In genomic region chr7:44491391-44491790, GRCm38 (mm10) we compare ENCODE assay signal across 14 mouse cellular contexts. TPM values are rescaled to one million over a fixed set of nuclear protein-coding genes. Genes with fewer than 3 reads are reported as not detected.
"Had no signal": no experiment of that assay in that cellular context is flagged by ENCODE, and none has a peak within 500 bp of the region (broad histone marks: within the 10 kb centered on the region; RNA-seq: fewer than 3 reads in every experiment).

No protein-coding gene starts in this region.

- H3K27me3 ChIP-seq: intestine, embryonic 15.5 days; liver, embryonic 12.5 days; lung, embryonic 15.5 days; megakaryocyte, embryonic 14.5 days; midbrain, embryonic 12.5 days; neural tube, embryonic 13.5 days had no signal

- H3K27ac ChIP-seq: intestine, embryonic 15.5 days; left cerebral cortex, adult 2 months; limb, embryonic 10.5 days; liver, embryonic 12.5 days; lung, embryonic 15.5 days; macrophage; midbrain, embryonic 12.5 days; neural tube, embryonic 13.5 days; stomach, postnatal 0 days had no signal

- H3K4me3 ChIP-seq: intestine, embryonic 15.5 days; left cerebral cortex, adult 2 months; limb, embryonic 10.5 days; liver, embryonic 12.5 days; lung, embryonic 15.5 days; megakaryocyte, embryonic 14.5 days; midbrain, embryonic 12.5 days; neural tube, embryonic 13.5 days had no signal

- H3K9ac ChIP-seq: intestine, embryonic 15.5 days; liver, embryonic 12.5 days; lung, embryonic 15.5 days had no signal

- DNase-seq: kidney, adult 18-20 months; lung, postnatal 14 days; thymus, adult 2 months; thymus, postnatal 25 days had no signal

- ATAC-seq: intestine, embryonic 15.5 days; liver, embryonic 12.5 days had no signal

- H3K9me3 ChIP-seq: intestine, embryonic 15.5 days; limb, embryonic 10.5 days; liver, embryonic 12.5 days; lung, embryonic 15.5 days; megakaryocyte, embryonic 14.5 days; midbrain, embryonic 12.5 days; neural tube, embryonic 13.5 days had no signal

- H3K4me2 ChIP-seq: intestine, embryonic 15.5 days; liver, embryonic 12.5 days; lung, embryonic 15.5 days; midbrain, embryonic 12.5 days; neural tube, embryonic 13.5 days had no signal

RNA-seq across cellular contexts. Expression of gene Aspdh, which starts 26.2 kb away (rescaled TPM):
- polyA plus RNA-seq: limb, embryonic 10.5 days; macrophage had no signal

RNA-seq across cellular contexts. Expression of gene Mybpc2, which starts 33.1 kb away (rescaled TPM):
- polyA plus RNA-seq: liver, embryonic 12.5 days; macrophage had no signal
